Mouse (Mus musculus): ENCODE data around the gene Zfp580. TPM values are rescaled to one million over a fixed set of nuclear protein-coding genes. Genes with fewer than 3 reads are reported as not detected.

The Zfp580 gene
- polyA plus RNA-seq, 1 experiment from 2014 or later, result 16.9 TPM

- TF ChIP-seq CTCF (IDR thresholded peaks at IDR 0.05; ENCODE audit: low read depth), result no peak
- Histone ChIP-seq H3K4me3 (ENCODE audit: low read depth, low read length) (no peak overlapping the region), H3K36me3 (ENCODE audit: control insufficient read depth, insufficient read depth) (peaks cover 41% of the 10 kb centered on the region), H3K4me2 (replicated peaks; ENCODE audit: low read depth) (peak overlapping the region; percentile 33; the same call in 1 of the 2 replicates), H3K4me1 (replicated peaks; ENCODE audit: control insufficient read depth, insufficient read depth, low read length) (peaks cover 14% of the 10 kb centered on the region; the same call in 1 of the 2 replicates), H3K27me3 (replicated peaks; ENCODE audit: control insufficient read depth, insufficient read depth, low read length) (no peaks in the 10 kb centered on the region), H3K9me3 (ENCODE audit: control insufficient read depth) (no peaks in the 10 kb centered on the region), H3K9ac (ENCODE audit: low read depth, low read length) (no peak overlapping the region), H3K27ac (ENCODE audit: low read depth, low read length) (peak overlapping the region; percentile 80)
- 27% methylated on average over 4 of the region's 4 CpGs for WGBS
- ATAC-seq, result peak; percentile 85
Measured at GRCm38 (mm10) chr7:5087886-5088285, 36.5 kb downstream of the Zfp580 start.

- peak overlapping the region; percentile 15; the same call in 1 of the 2 replicates for H3K27ac ChIP-seq (ENCODE audit: low read depth, low read length)
- no peak overlapping the region for H3K4me2 ChIP-seq (replicated peaks; ENCODE audit: low read depth)
- WGBS, result 94% methylated on average over 15 of the region's 15 CpGs
- no peak overlapping the region for H3K4me3 ChIP-seq (ENCODE audit: low read depth, low read length)
- no peak for TF ChIP-seq CTCF (IDR thresholded peaks at IDR 0.05; ENCODE audit: low read depth)
- peaks cover 14% of the 10 kb centered on the region; the same call in 1 of the 2 replicates for H3K4me1 ChIP-seq (replicated peaks; ENCODE audit: control insufficient read depth, insufficient read depth, low read length)
- H3K27me3 ChIP-seq (replicated peaks; ENCODE audit: control insufficient read depth, insufficient read depth, low read length), result no peaks in the 10 kb centered on the region
- no peaks in the 10 kb centered on the region for H3K9me3 ChIP-seq (ENCODE audit: control insufficient read depth)
- no peak for ATAC-seq
- no peak overlapping the region for H3K9ac ChIP-seq (ENCODE audit: low read depth, low read length)
- peaks cover 61% of the 10 kb centered on the region for H3K36me3 ChIP-seq (ENCODE audit: control insufficient read depth, insufficient read depth)
Measured at GRCm38 (mm10) chr7:5089853-5090252, 38.5 kb downstream of the Zfp580 start.

- H3K9me3 ChIP-seq (ENCODE audit: control insufficient read depth), result no peaks in the 10 kb centered on the region
- TF ChIP-seq CTCF (IDR thresholded peaks at IDR 0.05; ENCODE audit: low read depth), result no peak
- peaks cover 67% of the 10 kb centered on the region for H3K36me3 ChIP-seq (ENCODE audit: control insufficient read depth, insufficient read depth)
- H3K9ac ChIP-seq (ENCODE audit: low read depth, low read length), result no peak overlapping the region
- H3K4me2 ChIP-seq (replicated peaks; ENCODE audit: low read depth), result no peak overlapping the region
- 81% methylated on average over 15 of the region's 15 CpGs for WGBS
- peak overlapping the region; percentile 50; the same call in 1 of the 2 replicates for H3K27ac ChIP-seq (ENCODE audit: low read depth, low read length)
- H3K4me3 ChIP-seq (ENCODE audit: low read depth, low read length), result no peak overlapping the region
- peaks cover 14% of the 10 kb centered on the region; the same call in 1 of the 2 replicates for H3K4me1 ChIP-seq (replicated peaks; ENCODE audit: control insufficient read depth, insufficient read depth, low read length)
- H3K27me3 ChIP-seq (replicated peaks; ENCODE audit: control insufficient read depth, insufficient read depth, low read length), result no peaks in the 10 kb centered on the region
- no peak for ATAC-seq
Measured at GRCm38 (mm10) chr7:5091008-5091728, 39.8 kb downstream of the Zfp580 start.

DNA sequence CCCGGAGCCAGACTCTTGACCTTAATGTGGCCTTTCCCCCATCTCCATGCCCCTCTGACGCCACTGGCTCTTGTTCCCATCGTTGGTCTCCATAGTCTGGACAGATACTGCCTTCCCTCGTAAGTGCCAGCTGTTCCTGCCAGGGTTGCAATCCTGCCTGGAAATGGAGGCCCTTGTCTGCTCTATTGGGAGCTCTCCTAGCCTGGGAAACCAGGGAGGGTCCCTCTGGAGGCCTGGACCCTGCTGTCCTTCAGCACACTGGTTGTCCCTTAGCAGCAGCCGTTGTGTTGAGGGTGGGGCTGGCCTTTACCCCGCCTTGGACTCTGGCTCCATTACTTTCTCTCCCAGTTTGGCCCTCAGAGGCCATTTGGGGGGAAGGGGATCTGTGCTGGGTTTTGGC, 41.0 kb downstream of the Zfp580 start:
- Histone ChIP-seq H3K27ac (ENCODE audit: low read depth, low read length) (peak overlapping the region; percentile 41), H3K36me3 (ENCODE audit: control insufficient read depth, insufficient read depth) (peaks cover 74% of the 10 kb centered on the region), H3K27me3 (replicated peaks; ENCODE audit: control insufficient read depth, insufficient read depth, low read length) (no peaks in the 10 kb centered on the region), H3K4me3 (ENCODE audit: low read depth, low read length) (no peak overlapping the region), H3K4me2 (replicated peaks; ENCODE audit: low read depth) (no peak overlapping the region), H3K9ac (ENCODE audit: low read depth, low read length) (no peak overlapping the region), H3K4me1 (replicated peaks; ENCODE audit: control insufficient read depth, insufficient read depth, low read length) (peaks cover 9% of the 10 kb centered on the region; the same call in 1 of the 2 replicates), H3K9me3 (ENCODE audit: control insufficient read depth) (no peaks in the 10 kb centered on the region)
- ATAC-seq, result no peak
- WGBS, result 66% methylated on average over 6 of the region's 6 CpGs
- TF ChIP-seq CTCF (IDR thresholded peaks at IDR 0.05; ENCODE audit: low read depth), result no peak

GRCm38 (mm10) chr7:5092831-5093510, 41.6 kb downstream of the Zfp580 start:
- Histone ChIP-seq H3K4me2 (replicated peaks; ENCODE audit: low read depth) (no peak overlapping the region), H3K27me3 (replicated peaks; ENCODE audit: control insufficient read depth, insufficient read depth, low read length) (no peaks in the 10 kb centered on the region), H3K9me3 (ENCODE audit: control insufficient read depth) (no peaks in the 10 kb centered on the region), H3K27ac (ENCODE audit: low read depth, low read length) (peak overlapping the region; percentile 41), H3K9ac (ENCODE audit: low read depth, low read length) (no peak overlapping the region), H3K36me3 (ENCODE audit: control insufficient read depth, insufficient read depth) (peaks cover 80% of the 10 kb centered on the region), H3K4me3 (ENCODE audit: low read depth, low read length) (no peak overlapping the region), H3K4me1 (replicated peaks; ENCODE audit: control insufficient read depth, insufficient read depth, low read length) (peaks cover 9% of the 10 kb centered on the region; the same call in 1 of the 2 replicates)
- WGBS, result 83% methylated on average over 19 of the region's 21 CpGs
- ATAC-seq, result no peak
- TF ChIP-seq CTCF (IDR thresholded peaks at IDR 0.05; ENCODE audit: low read depth), result no peak

DNA sequence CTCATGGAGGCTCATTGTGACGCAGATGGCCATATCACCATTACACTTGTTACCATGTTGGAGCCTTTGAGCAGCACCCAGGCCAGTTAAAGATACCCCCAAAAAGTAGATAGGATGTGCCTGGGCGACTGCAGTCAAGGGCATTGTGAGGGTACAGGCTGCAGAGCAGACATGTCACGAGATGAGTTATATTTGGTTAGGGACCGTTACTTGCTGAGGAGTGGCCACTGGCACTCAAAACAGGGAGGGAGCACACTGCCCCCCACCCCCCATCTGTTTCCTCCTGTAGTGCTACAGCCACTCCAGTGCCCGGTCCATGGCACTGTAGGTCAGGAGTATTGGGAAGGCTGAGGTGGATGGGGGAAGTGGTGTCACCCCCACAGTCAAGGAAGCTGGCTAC, 47.4 kb downstream of the Zfp580 start:
- TF ChIP-seq CTCF (IDR thresholded peaks at IDR 0.05; ENCODE audit: low read depth), result no peak
- H3K27ac ChIP-seq (ENCODE audit: low read depth, low read length), result no peak overlapping the region
- no peak overlapping the region for H3K4me3 ChIP-seq (ENCODE audit: low read depth, low read length)
- no peak overlapping the region for H3K9ac ChIP-seq (ENCODE audit: low read depth, low read length)
- 94% methylated on average over 5 of the region's 5 CpGs for WGBS
- H3K9me3 ChIP-seq (ENCODE audit: control insufficient read depth), result no peaks in the 10 kb centered on the region
- ATAC-seq, result no peak
- no peaks in the 10 kb centered on the region for H3K4me1 ChIP-seq (replicated peaks; ENCODE audit: control insufficient read depth, insufficient read depth, low read length)
- peaks cover 50% of the 10 kb centered on the region for H3K36me3 ChIP-seq (ENCODE audit: control insufficient read depth, insufficient read depth)
- H3K27me3 ChIP-seq (replicated peaks; ENCODE audit: control insufficient read depth, insufficient read depth, low read length), result no peaks in the 10 kb centered on the region
- H3K4me2 ChIP-seq (replicated peaks; ENCODE audit: low read depth), result no peak overlapping the region
